Mouse (Mus musculus) G1E (cell line): ENCODE data around the gene Ccnd3.

Experiments used
- CTCF ChIP-seq: IDR thresholded peaks from 2 replicates; pipeline ENCODE4 v1.5.1; 2012; ENCODE audit warnings: low read depth, low read length, inconsistent platforms, mixed read lengths
- GATA1 ChIP-seq: IDR thresholded peaks from 2 replicates; pipeline ENCODE4 v1.6.1; 2012; ENCODE audit warnings: borderline replicate concordance, low read length, inconsistent platforms, mixed read lengths
- POLR2AphosphoS5 ChIP-seq: IDR thresholded peaks from 2 replicates; pipeline ENCODE4 v1.6.1; 2012; ENCODE audit warnings: low read depth, low read length, inconsistent platforms; ENCODE audit not compliant: insufficient replicate concordance
- TAL1 ChIP-seq: conservative IDR thresholded peaks from 2 replicates; pipeline ENCODE4 v1.6.1; 2012; ENCODE audit warnings: low read depth, low read length, inconsistent platforms, mixed read lengths

- TF ChIP-seq CTCF (no peak), GATA1 (no peak), POLR2AphosphoS5 (no peak), TAL1 (no peak)
Observed at GRCm38 (mm10) chr17:47524055-47524454, 19.2 kb downstream of the Ccnd3 start.
